Mouse (Mus musculus) olfactory bulb, adult 2 months (tissue): ENCODE measurements at regions not wholly inside any gene's neighbourhood (a gene's known extent, or its start where the extent isn't known, plus 50 kb on each side); places are given as distances from the start of the nearest gene placed in this dataset.

Experiments
- CTCF ChIP-seq: fragments of 200-500 bp; IDR thresholded peaks from 2 replicates; pipeline ENCODE4 v1.5.1; 2012; ENCODE audit warnings: low read depth, mild to moderate bottlenecking, low read length, moderate library complexity; ENCODE audit not compliant: insufficient read depth
- POLR2A ChIP-seq: fragments of 200-500 bp; IDR thresholded peaks from 2 replicates; pipeline ENCODE4 v1.6.1; 2012; ENCODE audit warnings: mild to moderate bottlenecking, low read depth, low read length, moderate library complexity; ENCODE audit not compliant: insufficient read depth

- no peak for TF ChIP-seq CTCF
- no peak for TF ChIP-seq POLR2A
Measured at GRCm38 (mm10) chr4:67994796-67995283, 959.4 kb downstream of the Brinp1 start.
